Mouse (Mus musculus) regulatory T cell (primary cell): ENCODE results near the gene Mamstr.

Experiments used
- in situ Hi-C: fragments of 300-600 bp; cut with MboI, MseI; formaldehyde crosslinking; loops from one replicate; pipeline ENCODE4 v1.15.1; 2025; ENCODE audit warnings: high pct_unique_total_duplicates

The Mamstr gene

DNA sequence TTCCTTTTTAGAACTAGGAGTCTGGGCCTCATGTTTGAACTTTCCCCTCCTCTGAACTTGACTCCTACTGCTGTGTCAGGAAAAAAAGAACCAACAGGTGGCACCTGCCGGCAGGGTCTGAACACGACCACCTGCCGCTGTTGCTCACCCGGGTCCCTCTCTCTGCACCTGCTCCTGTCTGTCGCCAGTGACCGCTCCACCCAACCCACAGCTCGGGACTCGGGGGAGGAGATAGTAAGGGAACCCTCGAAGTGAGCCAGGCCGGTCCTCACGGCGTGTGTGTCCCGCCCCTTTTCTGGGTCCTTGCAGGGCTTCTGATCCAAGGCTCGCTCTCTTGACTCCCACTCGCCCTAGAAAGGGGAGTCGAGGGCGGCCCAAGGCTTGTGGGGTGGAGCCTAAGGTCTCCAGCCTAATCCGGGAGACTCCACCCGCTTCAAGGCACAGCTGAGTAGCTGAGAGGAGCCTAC, at the start of gene Mamstr:
TSS of gene Mamstr (plus strand) at position 417 of the 467 bp plus-strand sequence.
- in situ Hi-C loops: no loop called here

DNA sequence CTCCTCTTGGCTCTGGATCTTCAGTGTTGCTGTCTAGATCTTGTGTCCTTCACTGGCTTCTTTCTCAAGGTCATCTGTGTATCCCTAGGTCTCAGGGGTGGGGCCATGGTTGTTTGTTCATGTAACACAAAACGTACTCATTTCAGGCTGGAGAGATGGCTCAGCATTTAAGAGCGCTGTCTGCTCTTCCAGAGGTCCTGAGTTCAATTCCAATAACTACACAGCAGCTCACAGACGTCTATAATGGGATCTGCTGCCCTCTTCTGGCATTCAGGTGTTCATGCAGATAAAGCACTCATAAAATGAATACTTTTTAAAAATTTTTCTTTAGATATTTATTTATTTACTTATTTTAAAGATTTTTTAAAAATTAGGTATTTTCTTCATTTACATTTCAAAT, 48.9 kb upstream of the Mamstr start:
- in situ Hi-C loops: no loop called here

DNA sequence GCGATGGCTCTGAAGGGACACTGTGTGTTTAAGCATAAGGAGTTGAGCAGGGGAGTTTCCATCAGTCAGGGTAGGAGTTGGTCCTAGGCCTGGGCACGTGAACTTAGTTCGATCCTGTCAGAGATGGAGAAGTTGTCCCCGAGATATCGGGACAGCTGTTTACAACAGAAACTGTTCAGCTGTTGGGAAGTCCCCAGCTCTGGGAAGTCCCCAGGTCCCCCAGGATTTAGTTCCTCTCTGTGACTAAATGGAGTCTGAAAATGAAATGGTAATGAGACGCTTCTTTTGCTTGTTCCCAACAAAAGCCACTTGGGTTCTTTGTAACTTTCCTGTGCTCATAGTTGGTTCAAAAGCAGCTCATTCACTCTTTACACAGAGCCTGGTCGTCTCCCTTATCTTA, 47.9 kb upstream of the Mamstr start:
- in situ Hi-C loops: no loop called here

DNA sequence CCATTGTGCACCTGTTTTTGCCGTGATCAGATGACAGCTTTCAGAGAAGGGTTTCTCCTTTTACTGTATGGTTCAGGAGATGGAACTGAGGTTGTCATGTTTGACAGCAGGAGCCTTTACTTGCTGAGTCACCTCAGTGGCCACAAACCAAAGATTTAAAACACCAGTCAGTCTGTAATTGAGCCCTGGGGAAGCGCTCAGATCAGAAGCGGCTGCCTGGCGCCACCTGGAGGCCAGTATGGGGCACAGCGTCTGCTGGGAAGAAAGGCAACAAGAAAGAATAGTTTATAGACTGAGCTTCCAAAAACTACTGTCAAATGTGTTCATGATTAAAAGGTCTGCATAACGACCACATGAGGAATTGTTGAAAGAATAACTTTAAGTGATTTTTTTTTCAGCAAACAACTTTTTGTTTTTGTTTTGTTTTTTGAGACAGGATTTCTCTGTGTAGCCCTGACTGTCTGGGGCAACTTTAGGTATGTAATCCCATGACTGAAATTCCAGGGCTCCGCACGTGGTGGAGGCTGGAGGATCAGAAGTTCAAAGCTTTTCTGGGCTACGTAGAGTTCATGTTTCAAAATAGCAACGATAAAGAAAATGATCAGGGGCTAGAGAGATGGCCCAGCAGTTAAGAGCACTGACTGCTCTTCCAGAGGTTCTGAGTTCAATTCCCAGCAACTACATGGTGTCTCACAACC, 46.5 kb upstream of the Mamstr start:
- in situ Hi-C loops: no loop called here

DNA sequence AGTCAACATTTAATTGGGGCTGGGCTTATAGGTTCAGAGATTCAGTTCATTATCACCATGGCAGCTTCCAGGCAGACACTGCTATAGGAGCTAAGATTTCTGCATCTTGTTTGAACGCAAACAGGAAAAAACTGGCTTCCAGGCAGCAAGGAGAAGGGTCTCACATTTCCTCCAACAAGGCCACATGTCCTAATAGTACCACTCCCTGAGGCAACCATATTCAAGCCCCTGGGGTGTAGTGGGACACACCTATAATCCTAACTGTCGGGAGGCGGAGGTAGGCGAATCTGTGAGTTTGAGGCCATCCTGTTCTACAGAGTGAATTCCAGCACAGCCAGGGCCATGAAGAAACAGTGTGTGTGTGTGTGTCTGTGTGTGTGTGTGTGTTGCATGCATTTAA, 44.6 kb upstream of the Mamstr start:
- in situ Hi-C loops: no loop called here

DNA sequence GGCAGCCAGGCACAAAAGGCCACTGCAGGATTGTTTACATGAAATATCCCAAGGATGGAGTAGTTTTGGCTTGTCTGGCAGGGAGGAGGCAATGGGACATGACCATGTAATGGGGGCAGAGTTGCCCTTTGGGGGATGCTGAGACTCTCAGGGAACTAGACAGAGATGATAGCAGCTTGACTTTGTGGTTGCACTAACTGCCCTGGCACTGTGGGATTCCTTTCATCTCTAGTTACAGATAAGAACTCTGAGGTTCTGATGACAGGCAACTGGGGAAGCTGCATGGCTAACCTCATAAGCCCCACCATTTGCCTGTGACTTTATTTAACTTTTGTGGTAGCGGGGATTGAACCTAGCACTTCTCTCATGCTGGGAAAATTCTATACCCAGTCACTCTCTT, 43.7 kb upstream of the Mamstr start:
- in situ Hi-C loops: no loop called here

DNA sequence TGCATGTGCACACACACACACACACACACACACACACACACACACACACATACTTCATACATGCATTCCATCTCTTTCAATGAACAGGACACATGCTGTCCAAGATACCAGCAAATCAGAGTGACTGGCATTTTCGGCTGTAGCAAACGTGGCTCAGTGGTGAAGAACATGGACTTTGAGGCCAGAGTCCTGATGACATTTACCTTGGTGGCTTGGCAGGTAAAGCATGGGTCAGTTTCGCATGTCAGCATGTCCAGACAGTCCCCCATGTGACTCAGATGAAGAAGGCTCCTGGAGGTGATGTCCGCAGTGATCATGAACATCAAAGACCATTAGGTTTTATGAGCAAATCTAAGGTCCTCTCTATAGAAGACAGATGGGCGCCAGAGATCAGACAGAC, 42.8 kb upstream of the Mamstr start:
- in situ Hi-C loops: no loop called here

DNA sequence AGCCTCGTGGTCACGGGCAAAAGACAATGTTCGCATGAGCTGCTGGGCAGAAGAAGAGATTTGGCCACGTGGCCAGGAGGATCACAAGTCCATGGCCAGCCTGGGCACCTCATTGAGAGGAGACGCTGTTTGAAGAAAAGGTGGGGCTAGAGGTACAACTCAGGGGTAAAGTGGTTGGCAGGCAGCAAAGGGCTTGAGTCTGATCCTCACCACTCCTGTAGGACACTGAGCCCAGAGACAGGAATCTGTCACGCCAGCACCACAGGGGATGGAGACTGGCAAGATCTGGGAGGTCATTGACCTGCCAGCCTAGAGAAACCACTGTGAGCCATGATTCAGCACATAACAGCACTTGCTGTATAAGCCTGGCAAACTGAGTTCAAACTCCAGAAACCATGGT, 42.2 kb upstream of the Mamstr start:
- in situ Hi-C loops: no loop called here

DNA sequence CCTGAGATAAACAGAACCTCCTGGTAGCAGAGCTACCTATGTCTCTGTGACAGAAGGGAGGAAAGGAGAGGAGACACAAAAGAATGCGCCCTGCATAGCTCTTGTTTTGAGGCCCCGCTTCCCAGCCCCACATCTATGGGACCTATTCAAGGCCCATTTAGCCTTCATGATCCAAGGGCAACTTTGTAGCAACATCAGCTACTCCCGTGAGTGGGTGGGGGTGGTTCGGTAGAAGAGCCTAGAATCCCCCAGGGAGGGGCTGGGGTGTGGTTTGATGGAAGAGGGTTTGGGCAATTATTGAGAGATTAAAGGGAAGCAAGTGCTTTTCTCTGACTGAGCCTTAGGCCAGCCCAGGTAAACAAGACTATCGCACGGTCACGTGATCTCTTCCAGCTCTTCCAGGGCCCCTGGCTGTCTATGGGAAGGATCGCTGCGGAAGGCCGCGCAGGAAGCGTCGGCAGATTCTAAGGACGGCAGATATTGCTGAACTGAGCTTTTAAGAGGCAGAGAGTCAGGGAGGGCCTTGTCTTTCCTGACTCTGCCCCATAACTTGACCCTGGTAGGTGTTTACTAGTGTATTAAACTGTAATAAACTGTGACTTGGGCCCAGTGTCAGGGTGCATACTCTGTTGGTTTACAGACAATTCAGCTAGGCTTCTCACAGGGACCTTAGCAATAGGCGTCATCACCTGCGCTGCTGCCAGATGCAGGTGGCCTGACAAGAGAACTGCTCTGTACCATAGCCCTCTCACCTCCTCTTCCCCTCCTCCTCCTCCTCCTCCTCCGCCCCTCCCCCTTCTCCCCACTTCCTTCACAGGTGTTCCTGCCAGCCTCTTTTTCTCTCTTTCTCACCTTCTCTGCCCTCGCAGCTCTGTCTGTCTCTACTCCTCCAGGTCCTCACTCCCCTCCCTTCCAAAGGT, 40.6 kb upstream of the Mamstr start:
- in situ Hi-C loops: no loop called here

DNA sequence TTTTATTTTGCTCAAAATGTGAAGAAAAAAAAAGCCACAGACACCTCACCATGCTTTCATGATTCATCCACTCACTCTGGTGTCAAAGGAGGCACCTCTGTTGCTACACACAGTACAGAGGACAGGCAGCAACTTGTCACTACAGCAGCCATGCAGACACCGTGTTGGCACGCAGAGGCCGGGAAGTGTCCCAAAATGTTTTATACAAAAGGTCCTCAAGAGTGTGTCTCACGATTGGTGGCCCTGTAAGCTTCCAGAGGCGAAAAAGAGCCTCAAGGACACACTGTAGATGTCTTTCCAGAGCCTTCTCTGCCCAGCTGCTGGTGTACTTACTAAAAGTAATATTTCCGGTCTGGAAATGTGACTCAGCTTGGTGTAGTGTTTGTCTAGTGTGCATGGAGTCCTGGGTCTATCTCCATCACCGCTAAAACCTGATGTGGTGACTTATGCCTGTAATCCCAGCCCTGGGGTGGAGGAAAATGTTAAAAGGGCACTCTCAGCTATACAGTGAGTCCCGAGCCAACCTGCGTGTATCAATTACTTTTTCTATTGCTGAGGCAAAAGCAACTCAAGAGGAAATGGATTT, 34.0 kb upstream of the Mamstr start:
- in situ Hi-C loops: no loop called here

DNA sequence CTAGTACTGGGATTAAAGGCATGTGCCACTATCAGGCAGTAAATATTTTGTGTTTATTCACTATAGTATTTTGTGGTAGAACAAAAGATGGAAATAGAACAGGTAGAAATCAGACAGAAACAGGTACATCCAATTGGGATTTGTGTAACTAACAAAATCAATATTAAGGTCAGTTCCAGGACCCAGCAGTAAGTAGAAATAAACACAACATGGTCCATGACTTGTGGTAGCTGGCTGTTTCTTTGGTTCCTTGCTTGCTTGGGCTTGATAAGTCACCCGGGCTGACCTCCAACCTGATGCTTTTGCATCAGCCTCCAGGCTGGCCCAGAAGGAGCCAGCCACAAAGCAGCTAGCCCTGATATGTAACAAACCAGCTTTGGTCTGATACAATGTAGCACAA, 30.3 kb upstream of the Mamstr start:
- in situ Hi-C loops: no loop called here

DNA sequence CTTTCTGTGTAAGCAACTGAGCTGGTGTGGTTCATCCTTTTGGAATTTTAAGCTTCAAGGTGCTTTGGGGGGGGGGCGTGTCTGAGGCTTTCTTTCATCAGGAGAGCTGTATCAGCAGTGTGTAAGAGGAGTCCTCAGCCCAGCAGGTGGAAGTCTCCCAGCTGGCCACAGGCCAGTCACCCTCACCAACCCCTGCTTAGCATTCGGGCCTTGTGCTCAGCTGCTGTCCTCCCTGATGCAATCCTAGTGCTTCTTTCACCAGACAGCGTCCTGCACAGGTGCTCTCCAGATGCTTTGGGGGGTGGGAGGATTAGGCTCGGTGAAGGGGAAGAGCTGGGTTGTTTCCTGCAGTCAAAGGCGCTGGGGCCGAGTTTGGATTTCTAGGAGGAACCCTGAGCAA, 23.5 kb upstream of the Mamstr start:
- in situ Hi-C loops: no loop called here

DNA sequence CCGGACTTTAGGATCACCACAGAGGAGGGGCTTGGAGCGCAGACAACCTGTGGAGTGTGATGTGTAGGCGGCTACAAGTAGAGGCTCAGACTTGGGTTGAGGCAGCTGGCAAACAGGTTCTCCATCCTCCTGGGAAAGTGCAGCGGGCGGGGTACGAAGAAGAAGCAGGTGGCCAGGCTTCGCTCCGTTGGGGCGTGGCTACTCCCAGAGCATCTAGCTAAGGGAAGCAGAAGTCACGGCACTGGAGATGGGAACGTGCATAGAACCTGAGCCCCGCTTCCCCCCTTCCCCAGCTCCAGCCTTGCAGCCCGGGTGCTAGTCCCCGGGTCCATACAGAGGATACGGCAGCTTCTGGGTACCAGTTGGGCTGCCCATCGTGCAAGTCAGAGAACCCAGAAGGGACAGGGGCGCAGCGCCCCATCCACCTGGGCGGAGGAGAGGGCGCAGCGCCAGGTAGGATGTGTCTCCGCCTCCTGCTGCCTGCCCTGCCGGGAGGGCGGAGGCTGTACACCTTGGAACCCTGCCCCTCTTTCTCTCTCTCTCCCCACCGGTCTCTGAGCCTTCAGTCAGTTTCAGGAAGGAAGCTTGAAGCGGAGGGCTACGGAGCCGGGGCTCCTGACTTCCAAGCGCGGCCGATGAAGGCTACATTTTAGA, 22.6 kb upstream of the Mamstr start, which contains the start of gene Fut1:
TSS of gene Fut1 (plus strand) at position 248 of the 654 bp plus-strand sequence.
- in situ Hi-C loops: no loop called here

DNA sequence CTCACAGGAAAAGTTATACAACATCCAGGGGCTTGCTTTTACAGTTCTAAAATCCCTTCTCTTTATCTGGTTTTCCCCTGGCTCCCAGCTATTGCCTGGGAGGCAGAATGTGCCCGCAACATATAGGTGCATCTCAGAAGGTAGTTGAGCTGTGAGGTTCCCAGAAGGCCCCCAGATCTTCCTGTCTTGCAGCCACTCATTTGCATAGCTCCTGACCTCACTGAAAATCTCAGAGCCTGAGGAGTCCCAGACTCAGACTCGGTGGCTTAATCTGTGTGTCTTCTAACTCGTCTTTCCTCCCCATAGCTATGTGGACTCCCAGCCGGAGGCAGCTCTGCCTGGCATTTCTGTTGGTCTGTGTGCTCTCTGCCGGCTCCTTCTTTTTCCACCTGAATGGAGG, 21.5 kb upstream of the Mamstr start:
- in situ Hi-C loops: no loop called here

DNA sequence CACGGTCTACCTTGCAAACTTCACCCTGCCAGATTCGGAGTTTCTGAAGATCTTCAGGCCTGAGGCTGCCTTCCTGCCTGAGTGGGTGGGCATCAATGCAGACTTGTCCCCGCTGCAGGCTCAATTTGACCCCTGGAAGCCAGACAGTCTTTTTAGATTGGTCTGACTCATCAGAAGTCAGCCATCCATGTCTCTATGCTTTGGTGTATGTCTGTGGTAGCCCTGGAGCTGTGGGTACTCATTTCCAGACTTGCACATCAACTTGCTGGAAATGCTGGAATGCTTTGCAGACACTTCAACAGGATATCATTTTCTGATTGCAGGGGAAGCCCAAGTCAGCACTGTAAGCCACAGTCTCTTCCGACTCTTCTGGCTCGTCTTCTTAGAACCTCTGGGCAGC, 20.2 kb upstream of the Mamstr start:
- in situ Hi-C loops: no loop called here

DNA sequence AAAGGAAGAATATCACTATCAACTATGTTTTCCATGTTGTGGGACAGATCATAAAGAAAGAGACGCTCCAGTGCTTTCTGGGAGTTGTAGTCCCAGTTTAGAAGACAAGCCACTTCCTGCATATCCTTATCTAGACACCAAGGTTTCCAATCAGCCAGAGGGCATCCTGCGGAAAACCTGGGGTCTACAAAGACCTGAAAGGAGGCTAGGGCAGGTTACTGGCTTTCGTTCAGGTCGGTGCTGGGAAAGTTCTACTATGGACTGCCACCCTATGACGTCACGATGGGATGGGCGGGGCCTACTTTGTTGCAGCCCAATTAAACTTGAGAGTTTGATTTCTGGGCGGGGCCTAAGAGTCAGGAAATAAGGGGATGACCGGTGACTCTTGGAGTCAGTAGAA, 18.3 kb upstream of the Mamstr start, which contains the start of gene Izumo1:
TSS of gene Izumo1 (plus strand) at position 369 of the 400 bp plus-strand sequence.
- in situ Hi-C loops: no loop called here

DNA sequence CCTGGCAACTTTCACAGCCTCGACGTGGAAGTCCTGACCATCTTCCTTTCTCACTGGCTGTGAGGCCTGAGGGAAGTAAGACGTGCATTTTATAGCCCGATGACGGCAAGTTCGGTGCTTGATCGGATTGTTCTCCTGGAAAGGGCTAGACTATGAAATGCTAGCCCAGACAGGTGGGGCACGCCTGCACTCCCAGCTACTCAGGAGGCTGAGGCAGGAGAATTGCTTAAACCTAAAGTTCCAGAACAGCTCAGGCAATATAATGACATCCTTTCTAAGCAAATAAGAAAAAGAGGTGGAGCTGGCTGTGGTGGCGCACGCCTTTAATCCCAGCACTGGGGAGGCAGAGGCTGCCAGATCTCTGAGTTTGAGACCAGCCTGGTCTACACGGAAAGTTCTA, 16.3 kb upstream of the Mamstr start:
- in situ Hi-C loops: no loop called here

DNA sequence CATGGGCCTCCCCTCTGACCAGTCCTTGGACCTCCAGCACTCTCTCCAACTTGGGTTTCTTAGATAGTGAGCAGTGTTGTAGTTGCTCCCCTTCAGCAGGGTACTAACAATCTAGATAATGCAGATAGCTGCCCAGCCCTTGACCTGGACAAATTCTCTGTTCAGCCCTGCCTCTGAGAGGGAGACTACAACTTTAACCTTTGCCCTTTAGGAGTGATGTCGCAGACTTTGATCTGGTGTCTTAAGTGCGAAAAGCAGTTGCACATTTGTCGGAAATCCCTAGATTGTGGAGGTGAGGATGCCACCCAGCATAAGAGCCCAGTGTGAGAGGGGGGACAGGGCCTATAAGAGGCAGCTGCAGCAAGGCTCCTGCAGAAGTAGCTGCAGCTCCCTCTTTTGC, 15.1 kb upstream of the Mamstr start:
- in situ Hi-C loops: no loop called here

DNA sequence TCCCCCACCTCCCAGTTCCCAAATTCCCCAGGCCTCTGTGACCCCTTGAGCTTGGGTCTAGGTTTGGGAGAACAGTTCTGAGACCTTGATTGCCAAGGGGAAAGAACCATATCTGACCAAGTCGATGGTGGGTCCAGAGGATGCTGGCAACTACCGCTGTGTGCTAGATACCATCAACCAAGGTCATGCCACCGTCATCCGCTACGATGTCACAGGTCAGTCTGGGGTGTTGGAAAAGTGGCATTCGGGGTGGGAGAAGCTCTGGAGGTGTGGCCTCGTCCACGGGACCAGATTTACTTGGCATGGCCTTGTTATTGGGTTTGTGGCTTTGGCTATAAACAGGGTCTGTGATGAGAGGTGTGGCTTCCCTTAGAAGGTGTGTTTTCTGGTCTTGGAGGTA, 14.3 kb upstream of the Mamstr start:
- in situ Hi-C loops: no loop called here

DNA sequence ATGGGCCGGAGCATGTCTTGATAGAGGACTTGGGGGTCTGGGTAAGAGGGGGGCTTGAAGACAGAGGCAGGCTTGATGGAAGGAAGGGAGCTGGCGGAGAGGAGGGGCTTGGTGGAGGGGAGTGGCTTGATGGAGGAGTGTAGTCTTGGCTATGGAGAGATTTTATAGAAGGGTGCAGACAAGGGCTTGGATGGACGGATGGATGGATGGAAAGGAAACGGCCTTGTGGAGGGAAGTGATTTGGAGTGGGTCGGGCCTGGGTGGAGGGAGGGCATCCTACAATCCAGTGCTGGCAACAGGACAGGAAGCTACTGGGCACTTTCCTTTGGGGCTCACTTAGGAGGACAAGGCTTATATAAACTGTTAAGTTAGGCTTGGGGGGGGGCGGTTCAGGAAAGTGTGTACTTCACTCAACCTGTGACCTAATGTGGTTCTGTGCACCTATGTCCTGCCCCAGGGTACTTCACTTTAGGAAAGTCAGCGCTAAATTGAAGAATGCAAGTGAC, 13.2 kb upstream of the Mamstr start:
- in situ Hi-C loops: no loop called here

DNA sequence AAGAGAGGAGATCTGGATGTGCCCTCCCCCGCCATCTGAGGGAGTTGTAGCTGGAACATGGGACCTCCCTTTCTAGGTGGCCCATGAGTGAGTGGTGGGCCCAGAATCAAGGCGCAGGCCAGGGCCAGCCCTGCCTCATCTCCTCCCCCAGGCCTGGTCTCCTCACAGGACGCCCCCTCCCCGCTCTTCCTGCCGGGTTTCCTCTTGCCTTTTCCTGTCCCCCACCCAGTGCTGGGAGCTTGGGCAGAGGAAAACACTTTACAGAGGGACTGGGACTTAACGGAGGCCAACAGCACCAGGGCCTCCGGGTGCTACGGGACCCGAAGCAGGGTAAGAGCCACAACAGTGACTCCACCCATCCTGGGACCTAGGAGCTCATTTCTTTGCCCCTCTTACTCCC, 12.5 kb upstream of the Mamstr start, which contains the start of gene Rasip1:
TSS of gene Rasip1 (plus strand) at position 228 of the 400 bp plus-strand sequence.
- in situ Hi-C loops: no loop called here
